In genomic region chr8:71592374-71593170, GRCm38 (mm10) we compare ENCODE assay signal across 7 mouse cellular contexts. TPM values are rescaled to one million over a fixed set of nuclear protein-coding genes. Genes with fewer than 3 reads are reported as not detected.
DNase-seq lines count a peak whose midpoint lies in the region; ATAC-seq and TF ChIP-seq lines count a peak whose summit lies in the region.

No protein-coding gene starts in this region.

- peak; percentile 81 for DNase-seq in NIH3T3 (ENCODE audit: low read depth)
- DNase-seq in cerebellum, adult 11-12 months, result peak; percentile 92
- DNase-seq in frontal cortex, postnatal 36 days (ENCODE audit: low spot score in 2 of 2), result peak; percentile 91 to 93
- DNase-seq in hindbrain, postnatal 0 days (ENCODE audit: low spot score), result peak; percentile 84
- DNase-seq in left cerebral cortex, adult 18-20 months (ENCODE audit: low spot score in 2 of 2), result peak; percentile 84 to 94
- DNase-seq in lung, postnatal 36 days, result peak; percentile 77
- DNase-seq in spleen, adult 2 months (ENCODE audit: low read depth in 1 of 2, low spot score in 2 of 2), result peak; percentile 31 to 75

- peak; percentile 37; the same call in 1 of the 2 replicates for TF ChIP-seq CTCF in hindbrain, postnatal 0 days (IDR thresholded peaks at IDR 0.05; ENCODE audit: low read depth)
- TF ChIP-seq CTCF in spleen, adult 2 months (IDR thresholded peaks at IDR 0.05; ENCODE audit: extremely low read depth, insufficient read depth, insufficient read length, insufficient replicate concordance), result no peak

- H3K4me2 ChIP-seq in hindbrain, postnatal 0 days (ENCODE audit: low read depth, low read length), result peak overlapping the region; percentile 84

- H3K9ac ChIP-seq in hindbrain, postnatal 0 days (replicated peaks; ENCODE audit: low read length), result peak overlapping the region; percentile 84

- peak overlapping the region; percentile 98 for H3K27ac ChIP-seq in hindbrain, postnatal 0 days
- H3K27ac ChIP-seq in spleen, adult 2 months (ENCODE audit: insufficient read depth, low read length), result peak overlapping the region; percentile 99

- no peaks in the 10 kb centered on the region for H3K27me3 ChIP-seq in hindbrain, postnatal 0 days (ENCODE audit: insufficient read depth, low read length)
- no peaks in the 10 kb centered on the region for H3K27me3 ChIP-seq in spleen, adult 2 months (ENCODE audit: control insufficient read depth, insufficient read depth, low read length)

- no peak; the same call in 1 of the 2 replicates for TF ChIP-seq POLR2A in spleen, adult 2 months (IDR thresholded peaks at IDR 0.05; ENCODE audit: low read depth, low read length)

- 5% methylated on average over 60 of the region's 60 CpGs for WGBS in hindbrain, postnatal 0 days
- WGBS in spleen, adult 2 months, result 2% methylated on average over 60 of the region's 60 CpGs

- no peaks in the 10 kb centered on the region for H3K36me3 ChIP-seq in hindbrain, postnatal 0 days (ENCODE audit: insufficient read depth, low read length)
- H3K36me3 ChIP-seq in spleen, adult 2 months (ENCODE audit: control insufficient read depth, insufficient read depth, low read length), result no peaks in the 10 kb centered on the region

- peak overlapping the region; percentile 71 for H3K4me3 ChIP-seq in hindbrain, postnatal 0 days (ENCODE audit: low read length)
- H3K4me3 ChIP-seq in spleen, adult 2 months (ENCODE audit: extremely low read depth, insufficient read depth, insufficient read length), result peak overlapping the region; percentile 95

- peak; percentile 74 for ATAC-seq in hindbrain, postnatal 0 days

- H3K4me1 ChIP-seq in hindbrain, postnatal 0 days (ENCODE audit: insufficient read depth, low read length), result peaks cover 11% of the 10 kb centered on the region
- peaks cover 24% of the 10 kb centered on the region; the same call in 1 of the 2 replicates for H3K4me1 ChIP-seq in spleen, adult 2 months (ENCODE audit: control insufficient read depth, insufficient read depth, insufficient read length)

- no peaks in the 10 kb centered on the region for H3K9me3 ChIP-seq in hindbrain, postnatal 0 days (ENCODE audit: low read length)

RNA-seq across cellular contexts. Expression of gene Pgls, which starts 0.6 kb away (rescaled TPM):
- 344 and 379 TPM in 2 replicates for total RNA-seq in hindbrain, postnatal 0 days (2014; rRNA removed)
- polyA plus RNA-seq in hindbrain, postnatal 0 days (2015; fragmentation: Nextera tagmentation; extraction: Ambion mirVana), result 272 and 275 TPM in 2 replicates
- total RNA-seq in left cerebral cortex, adult 18-20 months (2021), result 10 to 100 TPM; 31.1 to 31.3 TPM
- polyA plus RNA-seq in spleen, adult 2 months (2012; rRNA removed), result 171 and 224 TPM in 2 replicates

RNA-seq across cellular contexts. Expression of gene Fam129c, which starts 4.9 kb away (rescaled TPM):
- total RNA-seq in hindbrain, postnatal 0 days (2014; rRNA removed), result 6.0 TPM in 2 replicates
- polyA plus RNA-seq in hindbrain, postnatal 0 days (2015; fragmentation: Nextera tagmentation; extraction: Ambion mirVana), result 3.3 and 4.0 TPM in 2 replicates
- total RNA-seq in left cerebral cortex, adult 18-20 months (2021), result 1 to 10 TPM; 1.9 to 4.8 TPM
- 115 and 173 TPM in 2 replicates for polyA plus RNA-seq in spleen, adult 2 months (2012; rRNA removed)

RNA-seq across cellular contexts. Expression of gene Colgalt1, which starts 18.2 kb away (rescaled TPM):
- total RNA-seq in hindbrain, postnatal 0 days (2014; rRNA removed), result 95.9 and 121 TPM in 2 replicates
- 55.3 and 56.7 TPM in 2 replicates for polyA plus RNA-seq in hindbrain, postnatal 0 days (2015; fragmentation: Nextera tagmentation; extraction: Ambion mirVana)
- total RNA-seq in left cerebral cortex, adult 18-20 months (2021), result 10 to 100 TPM; 46.9 to 49.8 TPM
- 159 and 216 TPM in 2 replicates for polyA plus RNA-seq in spleen, adult 2 months (2012; rRNA removed)

RNA-seq across cellular contexts. Expression of gene Slc27a1, which starts 23.9 kb away (rescaled TPM):
- 210 and 238 TPM in 2 replicates for total RNA-seq in hindbrain, postnatal 0 days (2014; rRNA removed)
- polyA plus RNA-seq in hindbrain, postnatal 0 days (2015; fragmentation: Nextera tagmentation; extraction: Ambion mirVana), result 127 and 152 TPM in 2 replicates
- total RNA-seq in left cerebral cortex, adult 18-20 months (2021), result 100 to 1,000 TPM in 1 of 2 experiments, 10 to 100 TPM in 1; 86.2 to 100 TPM
- polyA plus RNA-seq in spleen, adult 2 months (2012; rRNA removed), result 38.2 and 47.0 TPM in 2 replicates

RNA-seq across cellular contexts. Expression of gene Nxnl1, which starts 26.2 kb away (rescaled TPM):
- not detected in 2 replicates for total RNA-seq in hindbrain, postnatal 0 days (2014; rRNA removed)
- polyA plus RNA-seq in hindbrain, postnatal 0 days (2015; fragmentation: Nextera tagmentation; extraction: Ambion mirVana), result 0.20 TPM in 1 of 2 replicates, not detected in the other
- total RNA-seq in left cerebral cortex, adult 18-20 months (2021), result under 1 TPM in 1 of 2 experiments, not detected in 1; 0.26 TPM
- not detected in 2 replicates for polyA plus RNA-seq in spleen, adult 2 months (2012; rRNA removed)

Comparison
In these comparisons a context has a peak if more than half of its experiments do, and no peak if none do; other contexts are left out.
1. Peak in every context shown above with its lines: DNase-seq, ATAC-seq, H3K4me3 ChIP-seq and H3K27ac ChIP-seq.
2. RNA of gene Pgls, which starts 0.6 kb away (total RNA-seq): 344 to 379 TPM in hindbrain, postnatal 0 days; 31.1 to 31.3 TPM in left cerebral cortex, adult 18-20 months; every median in the first group is over 10 times any median in the second.